Mouse (Mus musculus) heart, postnatal 0 days (tissue): Measurements from ENCODE around the gene Foxi1. TPM values are rescaled to one million over a fixed set of nuclear protein-coding genes. Genes with fewer than 3 reads are reported as not detected.

Experiments used
- ATAC-seq: fragments of 200-750 bp; cut with Nextera tagmentation; 2 replicates; pipeline ENCODE4 v1.8.0; 2017; ENCODE audit warnings: low read depth, moderate number of reproducible peaks, moderate library complexity; ENCODE audit not compliant: insufficient read depth
- DNase-seq: peaks from one replicate; pipeline ENCODE4 v3.0.0-alpha.2; 2016; ENCODE audit warnings: low spot score
- H3K27ac ChIP-seq: fragments of 300-500 bp; sonication (generic); 2 replicates; pipeline ENCODE4 v1.5.1; 2014; ENCODE audit warnings: low read depth, mild to moderate bottlenecking
- H3K27me3 ChIP-seq: fragments of 300-500 bp; sonication (generic); 2 replicates; pipeline ENCODE4 v1.6.1; 2014; ENCODE audit warnings: low read length, mixed read lengths; ENCODE audit not compliant: control insufficient read depth, insufficient read depth
- H3K36me3 ChIP-seq: fragments of 300-500 bp; sonication (generic); replicated peaks from 2 replicates; pipeline ENCODE4 v1.6.1; 2014; ENCODE audit warnings: low read length, mixed read lengths; ENCODE audit not compliant: control insufficient read depth, insufficient read depth
- H3K4me1 ChIP-seq: fragments of 300-500 bp; sonication (generic); 2 replicates; pipeline ENCODE4 v1.6.1; 2014; ENCODE audit warnings: antibody characterized with exemption; ENCODE audit not compliant: control insufficient read depth, insufficient read depth
- H3K4me2 ChIP-seq: fragments of 300-500 bp; sonication (generic); 2 replicates; pipeline ENCODE4 v1.6.1; 2014; ENCODE audit warnings: low read depth, mild to moderate bottlenecking, low read length, moderate library complexity
- H3K4me3 ChIP-seq: fragments of 300-500 bp; sonication (generic); 2 replicates; pipeline ENCODE4 v1.5.1; 2014; ENCODE audit warnings: low read depth, low read length
- H3K9ac ChIP-seq: fragments of 300-500 bp; sonication (generic); replicated peaks from 2 replicates; pipeline ENCODE4 v1.6.1; 2014; ENCODE audit warnings: low read depth, low read length, mixed read lengths
- H3K9me3 ChIP-seq: fragments of 300-500 bp; sonication (generic); replicated peaks from 2 replicates; pipeline ENCODE4 v1.6.1; 2016; ENCODE audit warnings: low read length; ENCODE audit not compliant: control insufficient read depth
- CTCF ChIP-seq: IDR thresholded peaks from 2 replicates; pipeline ENCODE4 v1.5.1; 2016; ENCODE audit warnings: antibody characterized with exemption, control low read depth, low read depth
- EP300 ChIP-seq: IDR thresholded peaks from 2 replicates; pipeline ENCODE4 v1.6.1; 2016; ENCODE audit warnings: antibody characterized with exemption, low read depth
- WGBS: fragments of 180-500 bp; shearing (Covaris S2); extraction: QIAGEN DNeasy Blood & Tissue Kit; methylation state at CpG from one replicate; pipeline ENCODE4 v1.1.7; 2014; 5-methylcytosine and 5-hydroxymethylcytosine counted together
- polyA plus RNA-seq: library from polyadenylated mRNA; unstranded; fragments of >200 nt; fragmentation: Nextera tagmentation; extraction: Ambion mirVana; gene quantifications from 2 replicates; pipeline ENCODE4 v1.2.1, GENCODE M21; 2015
- total RNA-seq: library from RNA; depleted of rRNA; stranded (reverse); fragments of >200 nt; gene quantifications from 2 replicates; pipeline ENCODE4 v1.2.3, GENCODE M21; 2014; ENCODE audit warnings: low replicate concordance; rRNA removed

Gene Foxi1
- total RNA-seq (not detected in 2 replicates), polyA plus RNA-seq (not detected in 2 replicates)

DNA sequence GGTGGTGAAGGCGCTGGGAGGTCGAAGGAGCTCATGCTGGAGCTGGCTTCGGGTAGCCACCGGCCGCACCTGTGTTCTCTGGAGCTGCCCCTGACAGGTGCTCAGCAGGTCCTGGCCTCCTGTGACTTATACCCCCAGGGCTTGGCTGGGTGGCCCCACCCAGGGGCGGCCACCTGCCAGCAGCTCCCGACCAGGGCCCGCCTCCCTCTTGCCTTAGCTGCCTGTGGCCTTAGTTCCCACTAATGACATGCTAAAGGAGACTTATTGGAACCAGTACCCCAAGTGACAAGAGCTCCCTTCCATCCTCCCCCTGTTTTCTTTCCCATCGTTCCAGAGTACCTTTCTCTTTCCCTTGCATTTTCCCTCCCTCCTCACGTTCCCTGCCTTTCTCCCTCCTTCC, at the start of gene Foxi1:
Gene Foxi1, minus strand, starts transcription at position 101 of the 400 bp plus-strand sequence.
- Histone ChIP-seq H3K36me3 (no peaks in the 10 kb centered on the region), H3K4me1 (no peaks in the 10 kb centered on the region), H3K4me3 (no peak within 1 kb of the TSS), H3K9ac (no peak within 1 kb of the TSS), H3K27ac (no peak within 1 kb of the TSS), H3K4me2 (no peak within 1 kb of the TSS), H3K27me3 (no peaks in the 10 kb centered on the region), H3K9me3 (no peaks in the 10 kb centered on the region)
- ATAC-seq (no peak), DNase-seq (no peak)
- no peak for TF ChIP-seq CTCF
- no peak for TF ChIP-seq EP300
- WGBS: 71% methylated on average over 10 of the region's 10 CpGs

DNA sequence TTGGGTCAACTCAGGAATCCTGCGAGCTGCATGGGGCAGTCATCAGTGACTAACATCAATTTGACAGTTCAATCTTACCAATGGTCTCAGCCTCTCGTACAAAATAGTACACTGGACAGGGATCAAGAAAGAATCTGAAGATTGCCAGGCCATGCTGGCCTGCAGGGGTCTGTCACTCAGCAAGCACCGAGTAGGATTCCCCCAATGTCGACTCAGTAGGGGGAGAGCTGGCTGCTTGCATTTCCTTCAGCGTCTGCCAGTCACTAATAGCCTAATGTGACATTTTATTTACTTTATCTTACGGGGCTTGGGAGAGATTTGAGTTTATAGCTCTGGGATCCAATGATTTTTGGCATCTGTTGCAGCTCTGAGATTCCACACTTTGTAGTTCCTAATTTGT, 35.1 kb upstream of the Foxi1 start:
- Histone ChIP-seq H3K9me3 (no peaks in the 10 kb centered on the region), H3K36me3 (no peaks in the 10 kb centered on the region), H3K4me2 (no peak overlapping the region), H3K9ac (no peak overlapping the region), H3K4me1 (no peaks in the 10 kb centered on the region), H3K27me3 (no peaks in the 10 kb centered on the region), H3K4me3 (no peak overlapping the region), H3K27ac (no peak overlapping the region)
- WGBS: 25% methylated on average over 6 of the region's 6 CpGs
- TF ChIP-seq CTCF (no peak), EP300 (no peak)
- DNase-seq (no peak), ATAC-seq (no peak)

DNA sequence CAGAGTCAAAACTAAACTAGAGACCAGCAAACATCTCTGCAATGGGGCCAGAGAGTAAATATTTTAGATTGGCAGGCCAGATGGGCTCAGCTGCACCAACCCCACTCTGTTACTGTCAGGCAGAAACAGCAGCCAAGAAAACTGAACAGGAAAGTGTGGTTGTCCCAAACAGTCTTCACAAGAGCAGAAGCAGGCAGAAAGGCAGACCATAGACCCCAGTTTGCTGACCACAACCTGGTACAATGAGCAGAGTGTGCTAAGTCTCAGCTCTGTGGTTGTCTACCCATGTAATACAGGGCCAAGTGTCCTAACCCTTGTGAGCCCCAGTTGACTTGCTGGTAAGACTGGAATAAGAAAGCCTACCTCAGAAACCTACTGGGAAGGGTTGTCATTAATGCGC, 32.4 kb upstream of the Foxi1 start:
- TF ChIP-seq EP300 (no peak), CTCF (no peak)
- H3K4me3 ChIP-seq: no peak overlapping the region
- no peaks in the 10 kb centered on the region for H3K9me3 ChIP-seq
- no peaks in the 10 kb centered on the region for H3K4me1 ChIP-seq
- 97% methylated on average over 1 of the region's 1 CpGs for WGBS
- H3K27me3 ChIP-seq: no peaks in the 10 kb centered on the region
- H3K4me2 ChIP-seq: no peak overlapping the region
- H3K36me3 ChIP-seq: no peaks in the 10 kb centered on the region
- no peak for DNase-seq
- no peak overlapping the region for H3K27ac ChIP-seq
- ATAC-seq: no peak
- no peak overlapping the region for H3K9ac ChIP-seq

DNA sequence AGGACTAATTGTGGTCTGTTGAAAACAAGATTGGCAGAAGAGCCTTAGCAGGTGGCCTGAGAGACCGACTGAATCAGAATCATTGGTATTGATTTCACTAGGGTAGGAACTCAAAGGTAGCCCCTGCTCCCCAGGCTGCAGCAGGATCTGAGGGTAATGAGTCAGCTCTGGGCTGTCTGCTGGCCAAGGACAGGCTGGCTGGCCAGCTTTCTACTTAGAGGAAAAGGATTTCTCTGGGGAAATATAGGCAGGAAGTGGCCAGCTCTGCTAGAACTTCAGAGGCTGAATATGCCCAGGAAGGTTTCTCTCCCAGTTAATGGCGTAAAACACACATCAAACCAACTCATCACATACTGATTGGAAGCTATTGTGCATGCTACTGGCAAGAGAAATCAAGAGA, 31.8 kb upstream of the Foxi1 start:
- no peak for ATAC-seq
- H3K4me1 ChIP-seq: no peaks in the 10 kb centered on the region
- no peaks in the 10 kb centered on the region for H3K27me3 ChIP-seq
- TF ChIP-seq EP300 (no peak), CTCF (no peak)
- H3K9ac ChIP-seq: no peak overlapping the region
- H3K27ac ChIP-seq: no peak overlapping the region
- no peak for DNase-seq
- no peaks in the 10 kb centered on the region for H3K9me3 ChIP-seq
- H3K36me3 ChIP-seq: no peaks in the 10 kb centered on the region
- H3K4me3 ChIP-seq: no peak overlapping the region
- H3K4me2 ChIP-seq: no peak overlapping the region
- 57% methylated on average over 2 of the region's 2 CpGs for WGBS

DNA sequence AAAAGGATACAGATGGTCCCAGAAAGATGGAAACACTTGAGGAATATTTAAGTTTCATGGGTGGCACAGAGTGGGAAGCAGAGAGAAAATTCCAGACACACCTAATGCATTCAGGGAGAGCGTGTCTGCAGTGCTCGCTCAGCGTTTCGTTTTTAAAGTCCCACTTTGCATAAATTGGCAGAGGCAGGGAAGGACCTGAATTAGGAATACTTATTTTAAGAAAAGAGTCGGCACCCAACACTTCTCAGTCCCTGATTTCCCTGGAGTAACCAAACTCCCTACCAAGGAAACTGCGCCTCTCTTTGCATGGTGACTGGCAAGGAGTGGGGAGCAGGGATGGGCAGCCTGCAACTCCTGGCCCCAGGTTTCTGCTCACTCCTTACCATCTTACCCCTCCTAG, 29.0 kb upstream of the Foxi1 start:
- TF ChIP-seq EP300: no peak
- no peak for TF ChIP-seq CTCF
- no peaks in the 10 kb centered on the region for H3K36me3 ChIP-seq
- 80% methylated on average over 6 of the region's 6 CpGs for WGBS
- no peak overlapping the region for H3K27ac ChIP-seq
- DNase-seq: no peak
- H3K4me1 ChIP-seq: no peaks in the 10 kb centered on the region
- H3K9ac ChIP-seq: no peak overlapping the region
- no peak overlapping the region for H3K4me3 ChIP-seq
- no peaks in the 10 kb centered on the region for H3K9me3 ChIP-seq
- no peaks in the 10 kb centered on the region for H3K27me3 ChIP-seq
- no peak for ATAC-seq
- no peak overlapping the region for H3K4me2 ChIP-seq

DNA sequence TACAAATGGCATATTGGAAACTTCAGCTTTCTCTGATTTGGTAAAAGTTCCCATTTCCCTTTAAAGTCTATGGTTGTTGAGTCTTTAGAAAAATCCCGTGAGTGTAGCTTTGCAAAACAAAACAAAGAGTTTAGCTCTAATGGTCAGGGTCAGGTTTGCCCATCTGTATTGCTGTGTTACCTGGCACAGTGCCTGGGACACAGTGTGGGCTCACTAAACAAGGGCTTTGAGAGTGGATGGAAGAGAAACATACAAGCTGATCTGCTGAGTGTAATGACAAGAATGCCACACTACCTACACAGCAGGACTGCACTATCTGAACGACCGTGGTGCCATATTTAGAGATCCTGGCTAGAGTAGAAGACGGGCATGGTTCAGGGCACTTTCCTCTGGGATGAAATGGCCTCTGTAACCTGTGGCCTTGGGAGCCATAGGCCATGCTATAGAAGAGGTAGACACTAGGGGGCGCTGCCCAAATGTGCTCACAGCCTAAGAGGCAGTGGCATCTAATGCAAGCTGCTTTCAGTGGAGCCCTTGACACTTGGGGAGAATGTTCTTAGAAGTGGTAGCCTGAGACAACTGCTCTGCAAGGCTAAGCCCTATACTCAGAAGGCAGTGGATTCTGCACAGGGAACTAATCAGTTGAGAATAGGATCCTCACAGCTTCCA, 28.3 kb upstream of the Foxi1 start:
- Histone ChIP-seq H3K27ac (no peak overlapping the region), H3K9ac (no peak overlapping the region), H3K27me3 (no peaks in the 10 kb centered on the region), H3K4me3 (no peak overlapping the region), H3K36me3 (no peaks in the 10 kb centered on the region), H3K9me3 (no peaks in the 10 kb centered on the region), H3K4me2 (no peak overlapping the region), H3K4me1 (no peaks in the 10 kb centered on the region)
- no peak for ATAC-seq
- no peak for DNase-seq
- TF ChIP-seq CTCF: peak; percentile 31
- no peak for TF ChIP-seq EP300
- WGBS: 39% methylated on average over 5 of the region's 5 CpGs
